Mouse (Mus musculus) limb, embryonic 13.5 days (tissue): ENCODE results near the gene Tpo. TPM values are rescaled to one million over a fixed set of nuclear protein-coding genes. Genes with fewer than 3 reads are reported as not detected.

ENCODE experiments used
- ATAC-seq: fragments of 200-750 bp; cut with Nextera tagmentation; 2 replicates; pipeline ENCODE4 v1.8.0; 2017; ENCODE audit warnings: low read depth, moderate number of reproducible peaks, moderate TSS enrichment; ENCODE audit not compliant: low FRiP score
- H3K27ac ChIP-seq: fragments of 300-500 bp; sonication (generic); 2 replicates; pipeline ENCODE4 v1.5.1; 2015; ENCODE audit warnings: inconsistent platforms, mild to moderate bottlenecking, moderate library complexity
- H3K27me3 ChIP-seq: fragments of 300-500 bp; sonication (generic); 2 replicates; pipeline ENCODE4 v1.6.1; 2015; ENCODE audit warnings: mild to moderate bottlenecking, inconsistent platforms
- H3K36me3 ChIP-seq: fragments of 300-500 bp; sonication (generic); 2 replicates; pipeline ENCODE4 v1.6.1; 2015; ENCODE audit warnings: inconsistent platforms, mild to moderate bottlenecking, moderate library complexity
- H3K4me1 ChIP-seq: fragments of 300-500 bp; sonication (generic); 2 replicates; pipeline ENCODE4 v1.6.1; 2015; ENCODE audit warnings: inconsistent platforms
- H3K4me2 ChIP-seq: fragments of 300-500 bp; sonication (generic); replicated peaks from 2 replicates; pipeline ENCODE4 v1.6.1; 2015; ENCODE audit warnings: inconsistent platforms, mild to moderate bottlenecking, moderate library complexity
- H3K4me3 ChIP-seq: fragments of 300-500 bp; sonication (generic); 2 replicates; pipeline ENCODE4 v1.5.1; 2015; ENCODE audit warnings: moderate library complexity, mild to moderate bottlenecking, inconsistent platforms
- H3K9ac ChIP-seq: fragments of 300-500 bp; sonication (generic); 2 replicates; pipeline ENCODE4 v1.6.1; 2015; ENCODE audit warnings: mild to moderate bottlenecking, inconsistent platforms
- H3K9me3 ChIP-seq: fragments of 300-500 bp; sonication (generic); 2 replicates; pipeline ENCODE4 v1.6.1; 2016; ENCODE audit warnings: inconsistent platforms
- WGBS: fragments of 180-500 bp; shearing (Covaris S2); methylation state at CpG from one replicate; pipeline ENCODE4 v1.1.7; 2015; 5-methylcytosine and 5-hydroxymethylcytosine counted together
- polyA plus RNA-seq: library from polyadenylated mRNA; unstranded; fragments of >200 nt; fragmentation: Nextera tagmentation; extraction: Ambion mirVana; gene quantifications from 2 replicates; pipeline ENCODE4 v1.2.1, GENCODE M21; 2015

Tpo gene
- polyA plus RNA-seq, 1 experiment from 2014 or later: not detected

- no peak overlapping the region for H3K4me2 ChIP-seq
- H3K4me3 ChIP-seq: no peak overlapping the region
- 30% methylated on average over 6 of the region's 6 CpGs for WGBS
- ATAC-seq: no peak
- no peak overlapping the region for H3K27ac ChIP-seq
- no peak overlapping the region for H3K9ac ChIP-seq
- peaks cover 7% of the 10 kb centered on the region for H3K27me3 ChIP-seq
- no peaks in the 10 kb centered on the region for H3K9me3 ChIP-seq
- peaks cover 12% of the 10 kb centered on the region for H3K4me1 ChIP-seq
- H3K36me3 ChIP-seq: no peaks in the 10 kb centered on the region
Observed at GRCm38 (mm10) chr12:30062118-30062505, 70.3 kb downstream of the Tpo start.

- Histone ChIP-seq H3K36me3 (no peaks in the 10 kb centered on the region), H3K4me3 (no peak overlapping the region), H3K4me2 (no peak overlapping the region), H3K27ac (no peak overlapping the region), H3K9ac (no peak overlapping the region), H3K27me3 (peaks cover 7% of the 10 kb centered on the region), H3K4me1 (peaks cover 12% of the 10 kb centered on the region), H3K9me3 (no peaks in the 10 kb centered on the region)
- ATAC-seq: no peak
- whole genome bisulfite sequencing: 24% methylated on average over 1 of the region's 1 CpGs
Observed at GRCm38 (mm10) chr12:30061503-30062117, 70.8 kb downstream of the Tpo start.

- ATAC-seq: 0 out of 2 replicates have a peak, but pooled peaks have one; percentile 15
- Histone ChIP-seq H3K27me3 (peaks cover 7% of the 10 kb centered on the region), H3K9me3 (no peaks in the 10 kb centered on the region), H3K9ac (no peak overlapping the region), H3K4me3 (no peak overlapping the region), H3K36me3 (no peaks in the 10 kb centered on the region), H3K4me2 (no peak overlapping the region), H3K27ac (no peak overlapping the region), H3K4me1 (peaks cover 15% of the 10 kb centered on the region)
- WGBS: 19% methylated on average over 6 of the region's 6 CpGs
Observed at GRCm38 (mm10) chr12:30058044-30058443, 74.4 kb downstream of the Tpo start.

- 86% methylated on average over 11 of the region's 11 CpGs for WGBS
- H3K4me1 ChIP-seq: peaks cover 15% of the 10 kb centered on the region
- ATAC-seq: no peak
Observed at GRCm38 (mm10) chr12:30054761-30055540, 77.5 kb downstream of the Tpo start.

GRCm38 (mm10) chr12:30050235-30050634, 82.2 kb downstream of the Tpo start:
- Histone ChIP-seq H3K9me3 (no peaks in the 10 kb centered on the region), H3K4me1 (0 out of 2 replicates have a peak, but pooled peaks cover 3% of the 10 kb centered on the region), H3K27me3 (peaks cover 5% of the 10 kb centered on the region; the same call in 1 of the 2 replicates), H3K4me2 (no peak overlapping the region), H3K36me3 (no peaks in the 10 kb centered on the region), H3K4me3 (no peak overlapping the region), H3K27ac (no peak overlapping the region), H3K9ac (no peak overlapping the region)
- WGBS: 13% methylated on average over 4 of the region's 4 CpGs
- ATAC-seq: no peak

More at GRCm38 (mm10) chr12:30054761-30055540, 77.5 kb downstream of the Tpo start:
- no peak overlapping the region for H3K4me3 ChIP-seq
- no peak overlapping the region for H3K4me2 ChIP-seq
- H3K27ac ChIP-seq: no peak overlapping the region
- H3K36me3 ChIP-seq: no peaks in the 10 kb centered on the region
- no peaks in the 10 kb centered on the region for H3K9me3 ChIP-seq
- H3K27me3 ChIP-seq: peaks cover 7% of the 10 kb centered on the region
- H3K9ac ChIP-seq: no peak overlapping the region

GRCm38 (mm10) chr12:30049818-30050217, 82.6 kb downstream of the Tpo start:
- H3K27me3 ChIP-seq: peaks cover 5% of the 10 kb centered on the region; the same call in 1 of the 2 replicates
- H3K4me2 ChIP-seq: no peak overlapping the region
- H3K4me3 ChIP-seq: no peak overlapping the region
- no peaks in the 10 kb centered on the region for H3K4me1 ChIP-seq
- WGBS: 79% methylated on average over 9 of the region's 9 CpGs
- H3K9me3 ChIP-seq: no peaks in the 10 kb centered on the region
- H3K27ac ChIP-seq: no peak overlapping the region
- no peaks in the 10 kb centered on the region for H3K36me3 ChIP-seq
- no peak for ATAC-seq
- no peak overlapping the region for H3K9ac ChIP-seq

- Histone ChIP-seq H3K4me2 (no peak overlapping the region), H3K9ac (no peak overlapping the region), H3K4me3 (no peak overlapping the region), H3K36me3 (no peaks in the 10 kb centered on the region), H3K4me1 (no peaks in the 10 kb centered on the region), H3K27me3 (peaks cover 5% of the 10 kb centered on the region; the same call in 1 of the 2 replicates), H3K27ac (no peak overlapping the region), H3K9me3 (no peaks in the 10 kb centered on the region)
- WGBS: 81% methylated on average over 6 of the region's 6 CpGs
- no peak; the same call in 1 of the 2 replicates for ATAC-seq
Observed at GRCm38 (mm10) chr12:30048848-30049247, 83.6 kb downstream of the Tpo start.

- Histone ChIP-seq H3K27me3 (no peaks in the 10 kb centered on the region), H3K9me3 (no peaks in the 10 kb centered on the region), H3K9ac (no peak overlapping the region), H3K4me1 (peaks cover 24% of the 10 kb centered on the region), H3K4me2 (no peak overlapping the region), H3K4me3 (no peak overlapping the region), H3K27ac (no peak overlapping the region), H3K36me3 (no peaks in the 10 kb centered on the region)
- 26% methylated on average over 4 of the region's 4 CpGs for WGBS
- no peak for ATAC-seq
Observed at GRCm38 (mm10) chr12:30040150-30040549, 92.3 kb downstream of the Tpo start.

GRCm38 (mm10) chr12:30039565-30039964, 92.9 kb downstream of the Tpo start:
- H3K9ac ChIP-seq: no peak overlapping the region
- 30% methylated on average over 4 of the region's 4 CpGs for WGBS
- ATAC-seq: peak; percentile 41; the same call in 1 of the 2 replicates
- no peak overlapping the region for H3K27ac ChIP-seq
- no peak overlapping the region for H3K4me3 ChIP-seq
- peaks cover 24% of the 10 kb centered on the region for H3K4me1 ChIP-seq
- no peaks in the 10 kb centered on the region for H3K27me3 ChIP-seq
- no peaks in the 10 kb centered on the region for H3K36me3 ChIP-seq
- no peaks in the 10 kb centered on the region for H3K9me3 ChIP-seq
- no peak overlapping the region for H3K4me2 ChIP-seq

- H3K9ac ChIP-seq: no peak overlapping the region
- no peaks in the 10 kb centered on the region for H3K27me3 ChIP-seq
- H3K27ac ChIP-seq: no peak overlapping the region
- WGBS: 69% methylated on average over 4 of the region's 4 CpGs
- no peak for ATAC-seq
- peaks cover 24% of the 10 kb centered on the region for H3K4me1 ChIP-seq
- no peak overlapping the region for H3K4me2 ChIP-seq
- no peaks in the 10 kb centered on the region for H3K9me3 ChIP-seq
- no peak overlapping the region for H3K4me3 ChIP-seq
- H3K36me3 ChIP-seq: no peaks in the 10 kb centered on the region
Observed at GRCm38 (mm10) chr12:30036569-30037055, 95.8 kb downstream of the Tpo start.

- no peak overlapping the region for H3K9ac ChIP-seq
- no peak overlapping the region for H3K4me3 ChIP-seq
- H3K36me3 ChIP-seq: no peaks in the 10 kb centered on the region
- H3K4me2 ChIP-seq: no peak overlapping the region
- no peak for ATAC-seq
- H3K27ac ChIP-seq: no peak overlapping the region
- H3K4me1 ChIP-seq: peaks cover 24% of the 10 kb centered on the region
- H3K27me3 ChIP-seq: no peaks in the 10 kb centered on the region
- no peaks in the 10 kb centered on the region for H3K9me3 ChIP-seq
Observed at GRCm38 (mm10) chr12:30035841-30036568, 96.4 kb downstream of the Tpo start.

- H3K4me1 ChIP-seq: peaks cover 24% of the 10 kb centered on the region
- H3K9ac ChIP-seq: no peak overlapping the region
- no peak for ATAC-seq
- H3K9me3 ChIP-seq: no peaks in the 10 kb centered on the region
- no peaks in the 10 kb centered on the region for H3K36me3 ChIP-seq
- no peaks in the 10 kb centered on the region for H3K27me3 ChIP-seq
- WGBS: 50% methylated on average over 1 of the region's 1 CpGs
- no peak overlapping the region for H3K27ac ChIP-seq
- no peak overlapping the region for H3K4me2 ChIP-seq
- H3K4me3 ChIP-seq: no peak overlapping the region
Observed at GRCm38 (mm10) chr12:30035406-30035805, 97.0 kb downstream of the Tpo start.
